Mouse (Mus musculus) midbrain, embryonic 16.5 days (tissue): ENCODE measurements at regions not wholly inside any gene's neighbourhood (a gene's known extent, or its start where the extent isn't known, plus 50 kb on each side); places are given as distances from the start of the nearest gene placed in this dataset.

Source experiments
- ATAC-seq: fragments of 200-750 bp; cut with Nextera tagmentation; 2 replicates; pipeline ENCODE4 v1.8.0; 2017; ENCODE audit warnings: moderate TSS enrichment
- H3K27ac ChIP-seq: fragments of 300-500 bp; sonication (generic); 2 replicates; pipeline ENCODE4 v1.5.1; 2014; ENCODE audit warnings: mild to moderate bottlenecking, low read length, mixed read lengths
- H3K27me3 ChIP-seq: fragments of 300-500 bp; sonication (generic); 2 replicates; pipeline ENCODE4 v1.6.1; 2014; ENCODE audit warnings: low read depth, low read length, mixed read lengths; ENCODE audit not compliant: control insufficient read depth, insufficient read depth
- H3K36me3 ChIP-seq: fragments of 300-500 bp; sonication (generic); 2 replicates; pipeline ENCODE4 v1.6.1; 2014; ENCODE audit warnings: mild to moderate bottlenecking, low read length, moderate library complexity, mixed read lengths; ENCODE audit not compliant: control insufficient read depth, insufficient read depth
- H3K4me1 ChIP-seq: fragments of 300-500 bp; sonication (generic); 2 replicates; pipeline ENCODE4 v1.6.1; 2014; ENCODE audit warnings: mild to moderate bottlenecking, low read length, mixed read lengths; ENCODE audit not compliant: control insufficient read depth, insufficient read depth
- H3K4me2 ChIP-seq: fragments of 300-500 bp; sonication (generic); 2 replicates; pipeline ENCODE4 v1.6.1; 2014; ENCODE audit warnings: mild to moderate bottlenecking, low read length, mixed read lengths
- H3K4me3 ChIP-seq: fragments of 300-500 bp; sonication (generic); 2 replicates; pipeline ENCODE4 v1.5.1; 2014; ENCODE audit warnings: low read depth, mild to moderate bottlenecking, low read length, moderate library complexity, mixed read lengths
- H3K9ac ChIP-seq: fragments of 300-500 bp; sonication (generic); 2 replicates; pipeline ENCODE4 v1.6.1; 2014; ENCODE audit warnings: low read depth, low read length, mixed read lengths
- H3K9me3 ChIP-seq: fragments of 300-500 bp; sonication (generic); replicated peaks from 2 replicates; pipeline ENCODE4 v1.6.1; 2014; ENCODE audit warnings: mild to moderate bottlenecking, low read length, mixed read lengths; ENCODE audit not compliant: control insufficient read depth, poor library complexity, severe bottlenecking
- WGBS: fragments of 180-500 bp; shearing (Covaris S2); extraction: QIAGEN DNeasy Blood & Tissue Kit; methylation state at CpG from one replicate; pipeline ENCODE4 v1.1.7; 2014; 5-methylcytosine and 5-hydroxymethylcytosine counted together

DNA sequence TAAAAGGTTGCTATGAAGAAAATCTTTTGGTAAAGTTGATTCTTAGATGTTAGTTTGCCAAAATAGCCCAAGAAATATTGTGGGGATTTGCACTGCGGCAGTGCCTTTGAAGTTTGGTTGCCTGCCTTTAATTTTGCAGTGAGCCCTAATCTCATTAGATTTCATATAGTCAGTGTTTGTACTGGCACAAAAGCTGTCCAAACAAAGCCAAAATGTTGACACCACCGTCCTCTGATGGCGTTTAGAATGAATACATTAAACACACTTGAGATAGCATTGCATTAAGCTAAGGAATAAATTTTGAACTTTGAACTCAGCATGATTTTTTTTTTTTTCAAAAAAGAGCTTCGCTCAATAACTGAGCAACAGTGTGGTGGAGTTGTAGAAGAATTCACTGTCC, 51.9 kb upstream of the Gm5148 start:
- no peak for ATAC-seq
- WGBS = 13% methylated on average over 4 of the region's 4 CpGs
- Histone ChIP-seq H3K4me3 (no peak overlapping the region), H3K9ac (no peak overlapping the region), H3K9me3 (no peaks in the 10 kb centered on the region), H3K36me3 (no peaks in the 10 kb centered on the region), H3K27me3 (no peaks in the 10 kb centered on the region), H3K4me1 (0 out of 2 replicates have a peak, but pooled peaks cover 2% of the 10 kb centered on the region), H3K27ac (no peak overlapping the region), H3K4me2 (no peak overlapping the region)
